Mouse (Mus musculus): ENCODE data around the gene Dgke. TPM values are rescaled to one million over a fixed set of nuclear protein-coding genes. Genes with fewer than 3 reads are reported as not detected.

The Dgke gene
- total RNA-seq (2012; rRNA removed), result 4.8 and 5.8 TPM in 2 replicates
- total RNA-seq (2014; rRNA removed), result 13.4 and 14.3 TPM in 2 replicates
- 15.0 and 17.0 TPM in 2 replicates for polyA plus RNA-seq (2012; ENCODE audit: insufficient read length, low read depth)

GRCm38 (mm10) chr11:89066750-89067149 is at the start of gene Dgke:
Gene Dgke (minus strand): TSS chr11:89066850.
- dilution Hi-C loops (cut with MboI; ENCODE audit: extremely low pct_ligation_motif_present, extremely low pct_unique_long_range_greater_than_20kb, low sequenced_read_pairs), result no loop called here
- in situ Hi-C loops (cut with MboI; ENCODE audit: low pct_ligation_motif_present, low pct_unique_long_range_greater_than_20kb, low sequenced_read_pairs), result no loop called here
- no peaks in the 10 kb centered on the region for H3K36me3 ChIP-seq (replicated peaks in 1 of 2; ENCODE audit: control insufficient read depth in 1 of 2, insufficient read depth in 1 of 2, low read length in 1 of 2)
- no peak for TF ChIP-seq ZC3H11A (IDR thresholded peaks at IDR 0.05; ENCODE audit: low read depth, low read length)
- TF ChIP-seq NRF1 (IDR thresholded peaks at IDR 0.05; ENCODE audit: low read depth, low read length), result no peak
- TF ChIP-seq GABPA (IDR thresholded peaks at IDR 0.05; ENCODE audit: insufficient replicate concordance, low read depth, low read length), result no peak
- no peak for TF ChIP-seq ELF1 (IDR thresholded peaks at IDR 0.05; ENCODE audit: low read depth, low read length)
- no peak for TF ChIP-seq BHLHE40 (IDR thresholded peaks at IDR 0.05; ENCODE audit: low read depth, low read length)
- TF ChIP-seq PAX5 (IDR thresholded peaks at IDR 0.05; ENCODE audit: low read length), result no peak
- no peak for TF ChIP-seq RAD21 (IDR thresholded peaks at IDR 0.05; ENCODE audit: low read depth, low read length)
- TF ChIP-seq JUN (IDR thresholded peaks at IDR 0.05; ENCODE audit: insufficient read depth, low read depth, low read length), result no peak
- TF ChIP-seq HCFC1 (IDR thresholded peaks at IDR 0.05; ENCODE audit: low read depth, low read length), result no peak
- no peak for TF ChIP-seq ZKSCAN1 (IDR thresholded peaks at IDR 0.05; ENCODE audit: borderline replicate concordance, low read depth, low read length)
- no peak for TF ChIP-seq SMC3 (IDR thresholded peaks at IDR 0.05; ENCODE audit: low read depth, low read length)
- no peak for TF ChIP-seq MEF2A (IDR thresholded peaks at IDR 0.05; ENCODE audit: borderline replicate concordance, low read depth, low read length)
- TF ChIP-seq SIN3A (IDR thresholded peaks at IDR 0.05; ENCODE audit: low read length), result no peak
- no peak for TF ChIP-seq ZNF384 (IDR thresholded peaks at IDR 0.05; ENCODE audit: low read depth, low read length)
- H3K4me3 ChIP-seq (replicated peaks in 1 of 3; ENCODE audit: low read depth in 2 of 3, low read length in 2 of 3, poor library complexity in 1 of 3), result no peak within 1 kb of the TSS
- no peaks in the 10 kb centered on the region for H3K27me3 ChIP-seq (replicated peaks)
- H3K27ac ChIP-seq (ENCODE audit: insufficient read depth, low read depth), result no peak within 1 kb of the TSS
- DNase-seq (ENCODE audit: extremely low read depth), result no peak
- H3K9me3 ChIP-seq (replicated peaks; ENCODE audit: low read length), result peaks cover 3% of the 10 kb centered on the region
- H3K79me2 ChIP-seq (replicated peaks; ENCODE audit: control insufficient read depth, extremely low read depth, insufficient read depth, poor library complexity, severe bottlenecking), result no peaks in the 10 kb centered on the region
- no peak within 1 kb of the TSS for H3K4me2 ChIP-seq (ENCODE audit: insufficient read depth, low read depth, poor library complexity, severe bottlenecking)
- no peak within 1 kb of the TSS for H3K9ac ChIP-seq (ENCODE audit: insufficient read depth, low read depth)
- peaks cover 0 to 27% of the 10 kb centered on the region in 2 experiments; a peak in 2 of 4 replicates for H3K4me1 ChIP-seq (ENCODE audit: control insufficient read depth in 1 of 2, insufficient read depth in 2 of 2)

GRCm38 (mm10) chr11:89107180-89107807 is 40.6 kb upstream of the Dgke start:
- Histone ChIP-seq H3K4me2 (ENCODE audit: insufficient read depth, low read depth, poor library complexity, severe bottlenecking) (no peak overlapping the region), H3K36me3 (replicated peaks in 1 of 2; ENCODE audit: control insufficient read depth in 1 of 2, insufficient read depth in 1 of 2, low read length in 1 of 2) (no peaks in the 10 kb centered on the region), H3K79me2 (replicated peaks; ENCODE audit: control insufficient read depth, extremely low read depth, insufficient read depth, poor library complexity, severe bottlenecking) (no peaks in the 10 kb centered on the region), H3K9me3 (replicated peaks; ENCODE audit: low read length) (no peaks in the 10 kb centered on the region), H3K27ac (ENCODE audit: insufficient read depth, low read depth) (no peak overlapping the region), H3K4me1 (ENCODE audit: control insufficient read depth in 1 of 2, insufficient read depth in 2 of 2) (peaks cover 0 to 11% of the 10 kb centered on the region in 2 experiments; a peak in 2 of 4 replicates), H3K9ac (ENCODE audit: insufficient read depth, low read depth) (no peak overlapping the region), H3K4me3 (replicated peaks in 1 of 3; ENCODE audit: low read depth in 2 of 3, low read length in 2 of 3, poor library complexity in 1 of 3) (no peak overlapping the region), H3K27me3 (replicated peaks) (no peaks in the 10 kb centered on the region)
- dilution Hi-C loops (cut with MboI; ENCODE audit: extremely low pct_ligation_motif_present, extremely low pct_unique_long_range_greater_than_20kb, low sequenced_read_pairs), result no loop called here
- no peak for DNase-seq (ENCODE audit: extremely low read depth)
- no peak for TF ChIP-seq IRF4 (IDR thresholded peaks at IDR 0.05; ENCODE audit: low read depth, low read length)
- TF ChIP-seq ZNF384 (IDR thresholded peaks at IDR 0.05; ENCODE audit: low read depth, low read length), result no peak
- no peak for TF ChIP-seq NRF1 (IDR thresholded peaks at IDR 0.05; ENCODE audit: low read depth, low read length)
- no peak for TF ChIP-seq KAT2A (IDR thresholded peaks at IDR 0.05; ENCODE audit: insufficient replicate concordance, low read length)
- in situ Hi-C loops (cut with MboI; ENCODE audit: low pct_ligation_motif_present, low pct_unique_long_range_greater_than_20kb, low sequenced_read_pairs), result loop anchor here (10.0 kb wide), 1 partner anchor 178 kb away; no protein-coding TSS in a partner anchor
